Comparison of ENCODE assay signal across 8 mouse cellular contexts in the genomic region with DNA sequence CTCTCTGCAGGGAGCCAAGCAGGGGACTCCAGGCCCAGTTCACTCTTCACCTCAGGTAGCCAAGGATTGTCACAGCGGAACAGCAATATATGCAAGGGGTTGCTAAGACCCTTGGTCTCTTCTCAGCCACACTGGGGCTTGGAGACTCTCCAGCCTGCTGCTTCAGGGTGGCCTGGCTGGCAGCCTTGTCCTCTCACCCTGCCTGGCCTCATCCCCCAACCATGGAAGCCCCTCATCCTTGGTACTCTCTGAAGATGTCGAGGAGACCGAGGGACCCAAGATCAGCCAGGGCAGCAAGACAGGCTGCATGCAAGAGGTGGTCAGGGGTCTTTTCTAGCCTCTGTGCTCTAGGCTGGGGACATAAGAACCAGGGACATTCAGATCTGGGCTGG. TPM values are rescaled to one million over a fixed set of nuclear protein-coding genes. Genes with fewer than 3 reads are reported as not detected.
DNase-seq lines count a peak whose midpoint lies in the region; ATAC-seq and TF ChIP-seq lines count a peak whose summit lies in the region.

No protein-coding gene starts in this region.

- H3K36me3 ChIP-seq in heart, embryonic 13.5 days = no peaks in the 10 kb centered on the region
- H3K36me3 ChIP-seq in limb, embryonic 14.5 days (ENCODE audit: control insufficient read depth, insufficient read depth, low read length) = no peaks in the 10 kb centered on the region

- no peak for DNase-seq in heart, adult 9 months (ENCODE audit: low spot score in 2 of 2)
- DNase-seq in urinary bladder, postnatal 25 days (ENCODE audit: low spot score) = peak; percentile 2
- no peak for DNase-seq in urinary bladder, adult 2 months (ENCODE audit: low spot score)
- DNase-seq in limb, embryonic 14.5 days (ENCODE audit: low spot score) = no peak
- no peak for DNase-seq in ovary, adult 18-20 months (ENCODE audit: low spot score)
- DNase-seq in adrenal gland, postnatal 14 days = no peak
- DNase-seq in thymus, postnatal 36 days = no peak

- H3K27me3 ChIP-seq in heart, embryonic 13.5 days (replicated peaks) = no peaks in the 10 kb centered on the region; the same call in 1 of the 2 replicates
- no peaks in the 10 kb centered on the region for H3K27me3 ChIP-seq in limb, embryonic 14.5 days (ENCODE audit: control insufficient read depth, insufficient read depth, low read length)

- H3K4me1 ChIP-seq in heart, embryonic 13.5 days = peaks cover 47% of the 10 kb centered on the region
- peaks cover 61% of the 10 kb centered on the region for H3K4me1 ChIP-seq in limb, embryonic 14.5 days (ENCODE audit: control insufficient read depth, insufficient read depth, low read length)

- H3K4me3 ChIP-seq in heart, embryonic 13.5 days = no peak overlapping the region; the same call in 1 of the 2 replicates
- peak overlapping the region; percentile 22 for H3K4me3 ChIP-seq in limb, embryonic 14.5 days (replicated peaks; ENCODE audit: low read length)

- H3K27ac ChIP-seq in heart, embryonic 13.5 days (replicated peaks) = peak overlapping the region; percentile 87
- H3K27ac ChIP-seq in limb, embryonic 14.5 days (replicated peaks; ENCODE audit: low read depth, low read length) = peak overlapping the region; percentile 90

- no peak for TF ChIP-seq POLR2A in limb, embryonic 14.5 days (IDR thresholded peaks at IDR 0.05; ENCODE audit: borderline replicate concordance, extremely low read depth, insufficient read depth, insufficient read length)

- WGBS in heart, embryonic 13.5 days = 23% methylated on average over 3 of the region's 3 CpGs
- 39% methylated on average over 3 of the region's 3 CpGs for WGBS in limb, embryonic 14.5 days

- peak overlapping the region; percentile 55 for H3K9ac ChIP-seq in heart, embryonic 13.5 days
- peak overlapping the region; percentile 51 for H3K9ac ChIP-seq in limb, embryonic 14.5 days (ENCODE audit: low read depth, low read length, severe bottlenecking)

- no peaks in the 10 kb centered on the region for H3K9me3 ChIP-seq in heart, embryonic 13.5 days
- no peaks in the 10 kb centered on the region for H3K9me3 ChIP-seq in limb, embryonic 14.5 days (ENCODE audit: control insufficient read depth, low read length)

- ATAC-seq in heart, embryonic 13.5 days (ENCODE audit: extremely low read depth, insufficient number of reproducible peaks, low FRiP score, low TSS enrichment) = no peak
- ATAC-seq in limb, embryonic 14.5 days (ENCODE audit: low FRiP score, low read depth) = no peak

- H3K4me2 ChIP-seq in heart, embryonic 13.5 days = peak overlapping the region; percentile 57
- peak overlapping the region; percentile 47 for H3K4me2 ChIP-seq in limb, embryonic 14.5 days (replicated peaks; ENCODE audit: low read depth, low read length, severe bottlenecking)

RNA-seq across cellular contexts. Expression of gene Col6a1, which starts 7.7 kb away (rescaled TPM):
- polyA plus RNA-seq in heart, embryonic 13.5 days (2015; fragmentation: Nextera tagmentation; extraction: Ambion mirVana) = 49.6 and 55.5 TPM in 2 replicates
- 412 and 521 TPM in 2 replicates for polyA plus RNA-seq in urinary bladder, adult 2 months (2012; rRNA removed)
- 444 and 445 TPM in 2 replicates for polyA plus RNA-seq in limb, embryonic 14.5 days (2012; rRNA removed)
- polyA plus RNA-seq in limb, embryonic 14.5 days (2014; fragmentation: Nextera tagmentation; extraction: Ambion mirVana) = 287 and 330 TPM in 2 replicates
- total RNA-seq in adrenal gland, postnatal 14 days (2021) = 221 and 261 TPM in 2 replicates
